Mouse (Mus musculus) liver, embryonic 11.5 days (tissue): ENCODE measurements around the gene Mapk3. TPM values are rescaled to one million over a fixed set of nuclear protein-coding genes. Genes with fewer than 3 reads are reported as not detected.

Source experiments
- ATAC-seq: fragments of 200-750 bp; cut with Nextera tagmentation; replicated peaks from 2 replicates; pipeline ENCODE4 v1.8.0; 2017; ENCODE audit warnings: moderate number of reproducible peaks, mild to moderate bottlenecking, moderate TSS enrichment, moderate library complexity; ENCODE audit not compliant: low FRiP score
- DNase-seq: peaks from one replicate; pipeline ENCODE4 v3.0.0-alpha.2; 2017; ENCODE audit warnings: low spot score
- H3K27ac ChIP-seq: fragments of 300-500 bp; sonication (generic); 2 replicates; pipeline ENCODE4 v1.5.1; 2014; ENCODE audit warnings: mild to moderate bottlenecking, low read depth, low read length, control low read depth
- H3K27me3 ChIP-seq: fragments of 300-500 bp; sonication (generic); replicated peaks from 2 replicates; pipeline ENCODE4 v1.6.1; 2014; ENCODE audit warnings: low read length, mixed read lengths; ENCODE audit not compliant: control insufficient read depth, insufficient read depth
- H3K36me3 ChIP-seq: fragments of 300-500 bp; sonication (generic); 2 replicates; pipeline ENCODE4 v1.6.1; 2014; ENCODE audit warnings: mild to moderate bottlenecking, low read length, moderate library complexity, mixed read lengths; ENCODE audit not compliant: control insufficient read depth, insufficient read depth
- H3K4me1 ChIP-seq: fragments of 300-500 bp; sonication (generic); replicated peaks from 2 replicates; pipeline ENCODE4 v1.6.1; 2014; ENCODE audit warnings: low read length, mixed read lengths; ENCODE audit not compliant: control insufficient read depth, insufficient read depth
- H3K4me2 ChIP-seq: fragments of 300-500 bp; sonication (generic); 2 replicates; pipeline ENCODE4 v1.6.1; 2014; ENCODE audit warnings: mild to moderate bottlenecking, control low read depth, moderate library complexity
- H3K4me3 ChIP-seq: fragments of 300-500 bp; sonication (generic); 2 replicates; pipeline ENCODE4 v1.5.1; 2014; ENCODE audit warnings: low read depth, low read length, control low read depth
- H3K9ac ChIP-seq: fragments of 300-500 bp; sonication (generic); 2 replicates; pipeline ENCODE4 v1.6.1; 2014; ENCODE audit warnings: low read depth, low read length, control low read depth
- H3K9me3 ChIP-seq: fragments of 300-500 bp; sonication (generic); 2 replicates; pipeline ENCODE4 v1.6.1; 2016; ENCODE audit warnings: low read length, inconsistent platforms, mixed read lengths; ENCODE audit not compliant: control insufficient read depth
- WGBS: fragments of 180-500 bp; shearing (Covaris S2); extraction: QIAGEN DNeasy Blood & Tissue Kit; methylation state at CpG from one replicate; pipeline ENCODE4 v1.1.7; 2014; 5-methylcytosine and 5-hydroxymethylcytosine counted together
- polyA plus RNA-seq: library from polyadenylated mRNA; unstranded; fragments of >200 nt; fragmentation: Nextera tagmentation; extraction: Ambion mirVana; gene quantifications from 2 replicates; pipeline ENCODE4 v1.2.1, GENCODE M21; 2014

The Mapk3 gene
- polyA plus RNA-seq = 34.0 and 39.3 TPM in 2 replicates

GRCm38 (mm10) chr7:126759050-126759671, at the start of gene Mapk3:
Gene Mapk3, plus strand, starts transcription at chr7:126759601.
- Histone ChIP-seq H3K9ac (peak within 1 kb of the TSS; percentile 92), H3K36me3 (peaks cover 3% of the 10 kb centered on the region; the same call in 1 of the 2 replicates), H3K9me3 (no peaks in the 10 kb centered on the region), H3K4me3 (peak within 1 kb of the TSS; percentile 79), H3K4me1 (peaks cover 32% of the 10 kb centered on the region), H3K27ac (peak within 1 kb of the TSS; percentile 86), H3K27me3 (no peaks in the 10 kb centered on the region), H3K4me2 (peak within 1 kb of the TSS; percentile 97)
- under 1% methylated on average over 24 of the region's 38 CpGs for WGBS
- ATAC-seq = peak; percentile 76
- peak; percentile 92 for DNase-seq

- Histone ChIP-seq H3K4me2 (no peak overlapping the region), H3K9ac (no peak overlapping the region), H3K27me3 (no peaks in the 10 kb centered on the region; the same call in 1 of the 2 replicates), H3K36me3 (no peaks in the 10 kb centered on the region), H3K4me1 (peaks cover 4% of the 10 kb centered on the region), H3K4me3 (no peak overlapping the region), H3K27ac (no peak overlapping the region), H3K9me3 (no peaks in the 10 kb centered on the region)
- WGBS = 55% methylated on average over 4 of the region's 4 CpGs
- ATAC-seq (no peak), DNase-seq (no peak)
Measured at GRCm38 (mm10) chr7:126710266-126710665, 49.1 kb upstream of the Mapk3 start.

- no peak for ATAC-seq
- DNase-seq = no peak
- Histone ChIP-seq H3K4me2 (no peak overlapping the region), H3K4me1 (peaks cover 4% of the 10 kb centered on the region), H3K4me3 (no peak overlapping the region), H3K27ac (no peak overlapping the region), H3K36me3 (no peaks in the 10 kb centered on the region), H3K9me3 (no peaks in the 10 kb centered on the region), H3K27me3 (no peaks in the 10 kb centered on the region), H3K9ac (no peak overlapping the region)
- WGBS = 79% methylated on average over 3 of the region's 3 CpGs
Measured at GRCm38 (mm10) chr7:126711910-126712309, 47.5 kb upstream of the Mapk3 start.

- Histone ChIP-seq H3K4me3 (no peak overlapping the region), H3K9ac (no peak overlapping the region), H3K9me3 (no peaks in the 10 kb centered on the region), H3K4me1 (no peaks in the 10 kb centered on the region), H3K27ac (no peak overlapping the region), H3K4me2 (no peak overlapping the region), H3K27me3 (no peaks in the 10 kb centered on the region), H3K36me3 (no peaks in the 10 kb centered on the region)
- ATAC-seq = no peak
- WGBS = 79% methylated on average over 4 of the region's 4 CpGs
- DNase-seq = no peak
Measured at GRCm38 (mm10) chr7:126715679-126716078, 43.7 kb upstream of the Mapk3 start.

- H3K9ac ChIP-seq = no peak overlapping the region
- no peaks in the 10 kb centered on the region for H3K27me3 ChIP-seq
- H3K4me3 ChIP-seq = no peak overlapping the region
- ATAC-seq (no peak), DNase-seq (no peak)
- no peaks in the 10 kb centered on the region for H3K4me1 ChIP-seq
- H3K4me2 ChIP-seq = no peak overlapping the region
- no peaks in the 10 kb centered on the region for H3K36me3 ChIP-seq
- H3K9me3 ChIP-seq = no peaks in the 10 kb centered on the region
- no peak overlapping the region for H3K27ac ChIP-seq
- 92% methylated on average over 3 of the region's 3 CpGs for WGBS
Measured at GRCm38 (mm10) chr7:126717566-126717965, 41.8 kb upstream of the Mapk3 start.

- WGBS = 90% methylated on average over 5 of the region's 5 CpGs
- H3K27me3 ChIP-seq = no peaks in the 10 kb centered on the region
- no peak for ATAC-seq
- H3K4me1 ChIP-seq = no peaks in the 10 kb centered on the region
- no peak overlapping the region for H3K27ac ChIP-seq
- DNase-seq = no peak
- no peak overlapping the region for H3K4me2 ChIP-seq
- no peak overlapping the region for H3K4me3 ChIP-seq
- no peak overlapping the region for H3K9ac ChIP-seq
- no peaks in the 10 kb centered on the region for H3K36me3 ChIP-seq
- H3K9me3 ChIP-seq = no peaks in the 10 kb centered on the region
Measured at GRCm38 (mm10) chr7:126718787-126719337, 40.5 kb upstream of the Mapk3 start.

GRCm38 (mm10) chr7:126721635-126722034, 37.8 kb upstream of the Mapk3 start:
- Histone ChIP-seq H3K27me3 (no peaks in the 10 kb centered on the region), H3K9ac (no peak overlapping the region), H3K4me2 (no peak overlapping the region), H3K4me1 (no peaks in the 10 kb centered on the region), H3K27ac (no peak overlapping the region), H3K36me3 (no peaks in the 10 kb centered on the region), H3K9me3 (no peaks in the 10 kb centered on the region), H3K4me3 (no peak overlapping the region)
- DNase-seq = no peak
- ATAC-seq = no peak
- 87% methylated on average over 13 of the region's 13 CpGs for WGBS

- no peak overlapping the region for H3K27ac ChIP-seq
- H3K36me3 ChIP-seq = no peaks in the 10 kb centered on the region
- H3K9ac ChIP-seq = no peak overlapping the region
- no peaks in the 10 kb centered on the region for H3K27me3 ChIP-seq
- no peak overlapping the region for H3K4me3 ChIP-seq
- WGBS = 43% methylated on average over 3 of the region's 3 CpGs
- no peak overlapping the region for H3K4me2 ChIP-seq
- no peaks in the 10 kb centered on the region for H3K9me3 ChIP-seq
- no peaks in the 10 kb centered on the region for H3K4me1 ChIP-seq
- DNase-seq (no peak), ATAC-seq (no peak)
Measured at GRCm38 (mm10) chr7:126725077-126725476, 34.3 kb upstream of the Mapk3 start.

GRCm38 (mm10) chr7:126725667-126726066, 33.7 kb upstream of the Mapk3 start:
- 58% methylated on average over 5 of the region's 5 CpGs for WGBS
- Histone ChIP-seq H3K9ac (no peak overlapping the region), H3K27me3 (no peaks in the 10 kb centered on the region), H3K27ac (no peak overlapping the region), H3K4me2 (no peak overlapping the region), H3K36me3 (no peaks in the 10 kb centered on the region), H3K4me1 (no peaks in the 10 kb centered on the region; the same call in 1 of the 2 replicates), H3K4me3 (no peak overlapping the region), H3K9me3 (no peaks in the 10 kb centered on the region)
- ATAC-seq (no peak), DNase-seq (no peak)
